Mouse (Mus musculus) stomach, postnatal 0 days (tissue): ENCODE measurements at regions not wholly inside any gene's neighbourhood (a gene's known extent, or its start where the extent isn't known, plus 50 kb on each side); places are given as distances from the start of the nearest gene placed in this dataset.

ENCODE experiments used
- CTCF ChIP-seq: IDR thresholded peaks from 2 replicates; pipeline ENCODE4 v1.5.1; 2016; ENCODE audit warnings: antibody characterized with exemption, low read depth, mild to moderate bottlenecking, moderate library complexity
- EP300 ChIP-seq: optimal IDR thresholded peaks from 2 replicates; pipeline ENCODE3; 2016; ENCODE audit warnings: antibody characterized with exemption

DNA sequence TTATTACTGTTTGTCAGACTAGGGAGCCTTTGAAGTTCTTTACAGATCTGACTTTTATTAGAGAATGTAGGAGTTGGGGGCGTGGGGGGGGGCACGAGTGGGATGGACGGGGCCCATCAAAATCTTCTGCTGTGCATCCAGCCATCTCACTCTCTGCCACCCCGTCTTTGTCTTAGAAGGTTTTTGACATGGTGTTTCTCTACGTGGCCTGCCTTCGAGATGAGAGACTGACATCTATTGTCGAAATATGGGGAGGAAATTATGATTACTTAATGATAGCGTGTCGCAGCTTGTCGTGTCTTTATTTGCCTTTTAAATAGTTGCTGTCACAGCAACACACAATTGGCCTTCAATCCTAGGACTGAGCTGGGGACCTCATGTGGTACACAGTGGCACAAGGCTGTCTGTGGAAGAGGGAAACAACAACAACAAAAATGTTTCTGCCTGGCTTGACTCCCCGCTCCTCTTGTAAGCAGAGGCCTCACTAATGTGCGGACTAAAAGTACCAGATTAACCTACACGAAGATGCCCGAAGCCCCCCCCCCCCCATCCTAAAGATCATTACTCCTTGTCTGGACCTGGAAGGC lies 51.5 kb upstream of the Ubash3b start:
- TF ChIP-seq EP300 = no peak
- TF ChIP-seq CTCF = no peak
